Mouse (Mus musculus) gastrocnemius, adult 8-10 months (tissue): Measurements from ENCODE around the gene Dcst1. TPM values are rescaled to one million over a fixed set of nuclear protein-coding genes. Genes with fewer than 3 reads are reported as not detected.

ENCODE experiments used
- DNase-seq, 2 experiments: peaks; one replicate each; pipeline ENCODE4 v3.0.0; 2022; ENCODE audit warnings: low spot score in 2 of 2
- total RNA-seq, 4 experiments: library from RNA; stranded (reverse); gene quantifications; 2 replicates each; pipeline ENCODE4 v1.2.4; 2022

Dcst1 gene
- total RNA-seq, 4 experiments from 2014 or later, result not detected

- no peak for DNase-seq
Measured at GRCm38 (mm10) chr3:89388901-89389740, 24.1 kb upstream of the Dcst1 start.

GRCm38 (mm10) chr3:89388134-89388881 is 23.3 kb upstream of the Dcst1 start:
- peak; percentile 61 to 84 for DNase-seq

- DNase-seq, result peak in 1 of 2 experiments; percentile 43
Measured at GRCm38 (mm10) chr3:89387632-89388031, 22.6 kb upstream of the Dcst1 start.

GRCm38 (mm10) chr3:89386438-89387420 is 21.7 kb upstream of the Dcst1 start:
- DNase-seq, result peak in 1 of 2 experiments; percentile 53

GRCm38 (mm10) chr3:89385451-89385850 is 20.4 kb upstream of the Dcst1 start:
- no peak for DNase-seq

GRCm38 (mm10) chr3:89384331-89385076 is 19.5 kb upstream of the Dcst1 start:
- no peak for DNase-seq

- DNase-seq, result no peak
Measured at GRCm38 (mm10) chr3:89383651-89384255, 18.7 kb upstream of the Dcst1 start.

GRCm38 (mm10) chr3:89382950-89383349 is 17.9 kb upstream of the Dcst1 start:
- no peak for DNase-seq

GRCm38 (mm10) chr3:89382033-89382882 is 17.2 kb upstream of the Dcst1 start:
- DNase-seq, result no peak

GRCm38 (mm10) chr3:89381233-89381632 is 16.2 kb upstream of the Dcst1 start:
- DNase-seq, result no peak

- DNase-seq, result no peak
Measured at GRCm38 (mm10) chr3:89380711-89381110, 15.7 kb upstream of the Dcst1 start.

- no peak for DNase-seq
Measured at GRCm38 (mm10) chr3:89380291-89380690, 15.2 kb upstream of the Dcst1 start.

GRCm38 (mm10) chr3:89379388-89380131 is 14.5 kb upstream of the Dcst1 start:
- no peak for DNase-seq

GRCm38 (mm10) chr3:89378394-89379067 is 13.5 kb upstream of the Dcst1 start:
- peak; percentile 75 to 76 for DNase-seq

- no peak for DNase-seq
Measured at GRCm38 (mm10) chr3:89377831-89378230, 12.8 kb upstream of the Dcst1 start.

GRCm38 (mm10) chr3:89373581-89374231 is 8.7 kb upstream of the Dcst1 start:
- no peak for DNase-seq

GRCm38 (mm10) chr3:89367338-89367737 is 2.3 kb upstream of the Dcst1 start:
- DNase-seq, result no peak
